Mouse (Mus musculus) neural tube, embryonic 15.5 days (tissue): ENCODE measurements around the gene B4galt5. TPM values are rescaled to one million over a fixed set of nuclear protein-coding genes. Genes with fewer than 3 reads are reported as not detected.
"Not testable (repeated sequence)": the region's sequence is repeated elsewhere in the genome, so short reads cannot be mapped to it uniquely, and the experiment has no call there.

Experiments
- ATAC-seq: fragments of 200-750 bp; cut with Nextera tagmentation; 2 replicates; pipeline ENCODE4 v1.8.0; 2017; ENCODE audit warnings: mild to moderate bottlenecking, moderate TSS enrichment, moderate library complexity; ENCODE audit not compliant: low FRiP score
- H3K27ac ChIP-seq: fragments of 300-500 bp; sonication (generic); replicated peaks from 2 replicates; pipeline ENCODE4 v1.5.1; 2015; ENCODE audit warnings: mild to moderate bottlenecking, inconsistent platforms
- H3K27me3 ChIP-seq: fragments of 300-500 bp; sonication (generic); replicated peaks from 2 replicates; pipeline ENCODE4 v1.6.1; 2015; ENCODE audit warnings: inconsistent platforms
- H3K36me3 ChIP-seq: fragments of 300-500 bp; sonication (generic); 2 replicates; pipeline ENCODE4 v1.6.1; 2015; ENCODE audit warnings: inconsistent platforms
- H3K4me1 ChIP-seq: fragments of 300-500 bp; sonication (generic); 2 replicates; pipeline ENCODE4 v1.6.1; 2015; ENCODE audit warnings: inconsistent platforms
- H3K4me2 ChIP-seq: fragments of 300-500 bp; sonication (generic); 2 replicates; pipeline ENCODE4 v1.6.1; 2015; ENCODE audit warnings: inconsistent platforms, mild to moderate bottlenecking, moderate library complexity
- H3K4me3 ChIP-seq: fragments of 300-500 bp; sonication (generic); replicated peaks from 2 replicates; pipeline ENCODE4 v1.5.1; 2015; ENCODE audit warnings: mild to moderate bottlenecking, inconsistent platforms
- H3K9ac ChIP-seq: fragments of 300-500 bp; sonication (generic); replicated peaks from 2 replicates; pipeline ENCODE4 v1.6.1; 2015; ENCODE audit warnings: mild to moderate bottlenecking, inconsistent platforms
- H3K9me3 ChIP-seq: fragments of 300-500 bp; sonication (generic); replicated peaks from 2 replicates; pipeline ENCODE4 v1.6.1; 2016; ENCODE audit warnings: inconsistent platforms
- WGBS: fragments of 180-500 bp; shearing (Covaris S2); methylation state at CpG from one replicate; pipeline ENCODE4 v1.1.7; 2015; ENCODE audit warnings: mixed read lengths; 5-methylcytosine and 5-hydroxymethylcytosine counted together
- polyA plus RNA-seq: library from polyadenylated mRNA; unstranded; fragments of >200 nt; fragmentation: Nextera tagmentation; extraction: Ambion mirVana; gene quantifications from 2 replicates; pipeline ENCODE4 v1.2.1, GENCODE M21; 2015

B4galt5 gene
- polyA plus RNA-seq: 19.9 and 28.4 TPM in 2 replicates

DNA sequence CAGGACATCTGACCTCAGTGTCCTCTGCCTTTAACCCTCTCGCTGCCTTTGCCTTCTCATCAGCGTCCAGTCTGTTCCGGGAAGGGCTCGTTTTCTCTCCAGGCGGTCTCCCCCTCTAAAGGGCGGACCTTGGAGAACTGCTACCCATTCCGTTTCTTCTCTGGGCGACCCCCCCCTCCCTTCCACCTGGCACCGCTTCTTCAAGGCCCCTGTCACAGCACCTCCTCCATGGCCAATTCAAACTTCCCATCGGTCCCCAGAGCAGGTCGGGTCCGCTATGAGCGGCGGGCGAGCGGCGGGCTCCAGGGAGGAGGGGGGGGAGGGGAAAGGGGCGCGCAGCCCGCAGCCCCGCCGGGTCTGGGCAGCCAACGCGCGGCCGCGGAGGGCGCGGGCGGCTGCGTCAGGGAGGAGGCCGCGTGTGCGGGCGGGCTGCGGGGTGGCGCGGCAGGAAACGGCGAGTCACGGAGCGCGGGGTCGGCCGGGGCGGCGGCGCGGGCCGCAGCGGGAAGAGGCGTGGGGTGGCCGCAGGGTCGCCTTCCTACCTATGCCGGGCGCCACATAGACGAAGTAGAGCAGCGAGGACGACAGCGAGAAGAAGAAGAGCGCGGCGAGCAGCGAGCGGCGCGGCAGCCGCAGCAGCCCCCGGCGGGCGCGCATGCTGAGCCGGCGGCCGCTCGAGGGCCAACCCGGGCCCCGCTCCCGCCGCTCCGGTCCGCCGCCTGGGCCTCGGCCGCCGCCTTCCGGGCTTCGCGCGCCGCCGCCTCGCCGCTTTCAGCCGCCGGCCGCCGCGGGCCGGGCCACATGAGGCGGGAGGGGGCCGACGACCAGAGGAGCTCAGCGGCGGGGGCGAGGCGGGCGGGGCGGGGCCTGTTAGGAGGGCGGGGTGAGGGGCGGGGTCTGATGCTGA lies at the start of gene B4galt5:
Gene B4galt5, minus strand, starts transcription at position 808 of the 907 bp plus-strand sequence.
- H3K4me1 ChIP-seq: peaks cover 41% of the 10 kb centered on the region
- ATAC-seq: peak; percentile 53
- 0% methylated on average over 75 of the region's 111 CpGs for WGBS
- peak within 1 kb of the TSS; percentile 78 for H3K4me2 ChIP-seq
- H3K4me3 ChIP-seq: peak within 1 kb of the TSS; percentile 84
- H3K9me3 ChIP-seq: no peaks in the 10 kb centered on the region
- H3K27ac ChIP-seq: peak within 1 kb of the TSS; percentile 91
- peak within 1 kb of the TSS; percentile 86 for H3K9ac ChIP-seq
- H3K27me3 ChIP-seq: 0 out of 2 replicates have a peak, but pooled peaks cover 8% of the 10 kb centered on the region
- H3K36me3 ChIP-seq: no peaks in the 10 kb centered on the region

DNA sequence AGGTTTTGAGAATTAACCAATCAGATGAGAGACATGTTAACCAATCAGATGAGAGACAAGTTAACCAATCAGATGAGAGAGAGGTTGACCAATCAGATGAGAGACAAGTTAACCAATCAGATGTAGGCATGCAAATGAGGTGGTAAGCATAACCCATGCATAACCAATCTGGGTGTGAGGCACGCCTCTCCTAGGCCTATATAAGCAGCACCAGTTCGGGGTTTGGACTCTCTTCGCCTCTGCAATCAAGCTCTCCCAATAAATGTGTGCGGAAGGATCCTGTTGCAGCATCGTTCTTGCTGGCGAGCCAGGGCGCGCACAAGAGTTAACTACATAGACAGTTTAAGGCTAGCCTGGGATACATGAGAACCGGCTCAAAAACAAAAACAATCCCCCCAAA lies 47.4 kb upstream of the B4galt5 start:
- not testable (repeated sequence) for H3K4me1 ChIP-seq, H3K9ac ChIP-seq, H3K36me3 ChIP-seq, H3K9me3 ChIP-seq, H3K4me3 ChIP-seq, H3K27me3 ChIP-seq, H3K4me2 ChIP-seq, H3K27ac ChIP-seq, ATAC-seq
- 98% methylated on average over 9 of the region's 9 CpGs for WGBS

DNA sequence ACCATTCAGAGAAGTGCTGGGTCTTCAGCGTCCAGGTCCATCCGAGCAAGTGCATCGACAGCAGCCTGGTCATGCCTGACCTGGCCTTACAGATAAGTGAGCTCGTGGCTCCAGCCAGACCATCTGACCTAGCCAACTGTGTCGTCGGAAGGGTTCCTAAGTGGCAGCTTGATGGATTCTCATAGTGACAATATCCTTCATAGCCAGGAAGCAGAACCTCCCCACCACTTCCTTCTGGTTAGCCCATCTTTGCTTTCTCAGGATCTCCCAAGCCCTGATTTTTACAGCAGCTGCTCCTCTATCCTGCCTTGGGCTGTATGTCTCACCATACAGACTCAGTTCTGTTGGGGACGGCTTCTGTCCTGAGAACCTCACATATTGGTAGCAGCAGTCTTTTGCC lies 45.4 kb upstream of the B4galt5 start:
- no peak for ATAC-seq
- Histone ChIP-seq H3K4me2 (no peak overlapping the region), H3K9ac (no peak overlapping the region), H3K9me3 (no peaks in the 10 kb centered on the region), H3K27me3 (no peaks in the 10 kb centered on the region), H3K36me3 (no peaks in the 10 kb centered on the region), H3K4me1 (no peaks in the 10 kb centered on the region), H3K4me3 (no peak overlapping the region), H3K27ac (no peak overlapping the region)
- 92% methylated on average over 7 of the region's 7 CpGs for WGBS

DNA sequence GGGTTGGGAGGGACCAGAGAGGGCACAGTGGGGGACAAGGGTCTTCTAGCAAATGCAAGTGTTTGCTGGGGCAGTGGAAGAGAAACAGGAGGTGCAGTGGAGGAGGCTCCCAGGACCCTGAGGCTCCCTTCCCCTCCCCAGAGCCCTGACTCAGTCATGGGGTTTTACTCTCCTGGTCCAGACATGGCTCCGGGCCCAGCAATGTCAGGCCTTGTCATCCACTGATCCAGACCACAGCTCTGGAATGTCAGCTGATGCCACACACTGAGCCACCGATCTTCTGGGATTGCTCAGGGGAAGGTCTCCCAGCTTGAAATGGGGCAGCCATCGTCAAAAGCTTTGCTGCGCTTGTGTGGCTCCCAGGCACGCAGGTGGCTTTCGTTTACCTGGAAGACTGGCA lies 38.0 kb upstream of the B4galt5 start:
- no peaks in the 10 kb centered on the region for H3K9me3 ChIP-seq
- H3K36me3 ChIP-seq: no peaks in the 10 kb centered on the region
- H3K4me2 ChIP-seq: no peak overlapping the region
- no peak overlapping the region for H3K27ac ChIP-seq
- ATAC-seq: no peak
- no peak overlapping the region for H3K4me3 ChIP-seq
- no peaks in the 10 kb centered on the region for H3K27me3 ChIP-seq
- no peaks in the 10 kb centered on the region for H3K4me1 ChIP-seq
- 85% methylated on average over 6 of the region's 6 CpGs for WGBS
- no peak overlapping the region for H3K9ac ChIP-seq

DNA sequence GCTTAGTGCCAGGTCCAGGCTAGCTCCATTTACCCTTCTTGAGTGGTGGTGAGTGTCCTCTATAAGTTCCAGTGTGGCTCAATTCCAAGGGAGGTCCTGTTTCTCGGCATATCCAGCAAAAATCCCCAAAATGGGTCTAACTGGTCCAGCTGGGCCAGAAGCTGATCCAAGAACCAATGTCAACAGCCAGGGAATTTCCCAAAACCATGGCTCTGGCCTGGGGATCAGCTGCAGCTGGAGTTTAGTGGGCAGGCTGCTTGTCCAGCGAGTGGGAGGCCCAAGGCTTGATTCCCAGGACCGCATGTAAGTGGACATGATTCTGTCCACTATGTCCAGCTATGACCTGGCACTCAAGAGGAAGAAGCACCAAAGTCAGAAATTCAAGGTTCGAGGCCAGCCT lies 37.5 kb upstream of the B4galt5 start:
- Histone ChIP-seq H3K9ac (no peak overlapping the region), H3K4me1 (no peaks in the 10 kb centered on the region), H3K27me3 (no peaks in the 10 kb centered on the region), H3K9me3 (no peaks in the 10 kb centered on the region), H3K36me3 (no peaks in the 10 kb centered on the region), H3K27ac (no peak overlapping the region), H3K4me3 (no peak overlapping the region), H3K4me2 (no peak overlapping the region)
- WGBS: 80% methylated on average over 4 of the region's 4 CpGs
- no peak for ATAC-seq

DNA sequence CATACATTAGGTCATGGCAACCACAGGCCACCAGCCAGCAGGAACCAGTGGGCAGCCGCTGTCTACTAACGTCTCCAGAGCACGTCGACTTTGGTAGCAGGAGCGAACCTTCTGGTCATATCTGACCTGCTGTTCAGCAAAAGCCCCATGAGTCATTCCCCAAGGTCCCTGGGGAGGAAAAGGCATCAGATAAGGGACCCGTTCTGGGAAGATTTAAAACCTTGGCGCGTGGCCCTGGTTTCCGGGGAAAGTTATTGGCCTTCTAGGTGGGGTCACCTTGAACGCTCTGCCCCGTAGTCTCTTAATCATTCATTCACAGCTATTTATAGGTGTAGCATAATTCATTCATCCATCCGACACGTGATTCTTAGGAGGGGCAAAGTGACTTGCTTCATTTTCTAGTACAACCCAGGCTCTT lies 34.7 kb upstream of the B4galt5 start:
- ATAC-seq: no peak
- Histone ChIP-seq H3K36me3 (no peaks in the 10 kb centered on the region), H3K9ac (no peak overlapping the region), H3K27me3 (0 out of 2 replicates have a peak, but pooled peaks cover under 1% of the 10 kb centered on the region), H3K4me1 (no peaks in the 10 kb centered on the region), H3K9me3 (no peaks in the 10 kb centered on the region), H3K4me2 (no peak overlapping the region), H3K4me3 (no peak overlapping the region), H3K27ac (no peak overlapping the region)
- 85% methylated on average over 13 of the region's 13 CpGs for WGBS

DNA sequence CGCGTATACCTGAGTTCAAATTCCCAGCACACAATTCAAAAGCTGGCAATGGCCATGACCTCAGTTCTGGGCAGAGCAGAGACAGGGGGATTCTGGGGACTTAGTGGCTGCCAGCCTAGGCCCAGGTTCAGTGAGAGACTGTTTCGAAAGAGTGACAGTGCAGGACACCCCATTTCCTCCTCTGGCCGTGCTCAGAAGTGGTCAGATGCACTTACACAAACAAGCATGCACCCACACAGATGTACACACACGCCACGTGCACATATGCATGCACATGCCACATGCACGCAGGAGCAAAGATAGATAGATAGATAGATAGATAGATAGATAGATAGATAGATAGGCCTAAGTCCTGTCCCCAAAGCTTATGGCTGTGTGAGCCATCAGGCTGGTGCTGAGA lies 33.4 kb upstream of the B4galt5 start:
- Histone ChIP-seq H3K9ac (no peak overlapping the region), H3K4me1 (no peaks in the 10 kb centered on the region), H3K36me3 (no peaks in the 10 kb centered on the region), H3K4me3 (no peak overlapping the region), H3K9me3 (no peaks in the 10 kb centered on the region), H3K4me2 (no peak overlapping the region), H3K27me3 (0 out of 2 replicates have a peak, but pooled peaks cover 2% of the 10 kb centered on the region), H3K27ac (no peak overlapping the region)
- no peak for ATAC-seq
- 93% methylated on average over 7 of the region's 7 CpGs for WGBS

DNA sequence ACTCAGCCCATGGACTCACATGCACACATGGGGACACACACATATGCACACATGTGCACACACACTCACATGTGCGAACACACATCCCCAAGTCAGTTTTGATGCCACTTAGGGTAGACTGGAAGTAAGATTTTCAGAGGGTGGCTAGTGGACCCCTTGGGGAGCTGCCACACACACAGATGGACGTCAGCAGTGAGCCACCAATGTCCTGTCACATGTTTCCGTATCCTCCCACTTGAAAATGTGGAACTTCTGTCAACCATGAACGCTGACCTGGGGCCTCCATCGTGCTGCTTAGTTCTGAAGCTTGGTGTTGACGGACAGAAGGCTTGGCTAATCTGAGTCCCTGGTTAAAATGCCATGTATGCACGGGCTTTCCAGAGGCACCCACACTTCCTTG lies 32.6 kb upstream of the B4galt5 start:
- H3K9me3 ChIP-seq: no peaks in the 10 kb centered on the region
- no peak for ATAC-seq

DNA sequence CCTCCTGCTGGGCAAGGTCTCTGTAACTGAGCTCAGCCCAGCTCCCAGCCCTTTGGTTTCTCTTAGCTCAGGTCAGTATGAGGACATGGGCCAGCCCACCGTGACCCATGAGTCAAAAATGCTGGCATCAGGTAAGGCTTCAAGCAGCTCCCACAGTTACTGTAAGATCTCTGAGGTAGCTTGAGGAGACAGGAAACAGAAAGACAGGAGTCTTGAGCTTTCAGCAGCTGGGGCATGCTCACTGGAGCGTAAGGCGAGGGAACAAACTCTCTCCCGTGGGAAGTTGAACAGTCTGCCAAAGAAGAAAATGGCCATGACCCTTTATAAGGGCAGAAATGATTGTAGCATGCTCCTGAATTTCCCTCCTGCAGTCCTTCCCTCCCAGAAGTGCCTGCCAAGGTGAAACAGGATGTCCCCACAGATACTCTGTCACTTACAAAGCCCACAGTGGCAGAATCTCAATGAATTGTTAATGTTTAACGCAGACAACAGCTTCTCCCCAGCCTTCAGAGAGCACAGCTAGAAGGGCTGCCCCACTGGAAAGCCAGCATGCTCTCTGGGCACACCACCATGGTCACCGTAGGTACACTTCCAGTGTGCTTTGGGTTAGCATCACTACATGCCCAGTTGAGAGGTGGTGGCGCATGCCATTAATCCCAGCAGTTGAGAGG lies 31.8 kb upstream of the B4galt5 start:
- no peak for ATAC-seq
- Histone ChIP-seq H3K4me1 (no peaks in the 10 kb centered on the region), H3K4me3 (no peak overlapping the region), H3K27ac (no peak overlapping the region), H3K9me3 (no peaks in the 10 kb centered on the region), H3K4me2 (no peak overlapping the region), H3K36me3 (no peaks in the 10 kb centered on the region), H3K9ac (no peak overlapping the region), H3K27me3 (0 out of 2 replicates have a peak, but pooled peaks cover 2% of the 10 kb centered on the region)
- WGBS: 47% methylated on average over 7 of the region's 7 CpGs

More for the DNA sequence above, 32.6 kb upstream of the B4galt5 start:
- H3K27me3 ChIP-seq: 0 out of 2 replicates have a peak, but pooled peaks cover 2% of the 10 kb centered on the region
- no peaks in the 10 kb centered on the region for H3K36me3 ChIP-seq
- no peak overlapping the region for H3K27ac ChIP-seq
- no peak overlapping the region for H3K4me3 ChIP-seq
- H3K4me2 ChIP-seq: no peak overlapping the region
- WGBS: 90% methylated on average over 7 of the region's 7 CpGs
- H3K4me1 ChIP-seq: no peaks in the 10 kb centered on the region
- H3K9ac ChIP-seq: no peak overlapping the region

DNA sequence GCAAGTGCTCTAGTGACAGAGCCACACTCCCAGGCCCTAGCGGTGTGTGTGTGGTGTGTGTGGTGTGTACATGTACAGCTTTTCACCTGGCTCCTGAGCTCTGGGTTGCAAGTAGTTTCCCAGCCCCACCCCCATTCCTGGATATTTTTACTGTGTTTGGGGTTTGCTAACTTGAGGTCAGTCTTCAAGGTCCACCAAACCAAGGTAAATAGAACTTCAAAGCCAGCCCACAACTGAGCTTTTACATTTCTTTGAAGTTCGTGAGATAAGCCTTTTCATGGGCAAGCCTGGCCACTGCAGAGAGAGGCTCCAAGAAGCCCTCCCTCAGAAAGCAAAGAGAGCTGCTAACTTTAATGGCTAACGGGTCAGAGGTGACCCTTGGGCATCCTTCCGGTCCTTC lies 30.0 kb upstream of the B4galt5 start:
- no peak overlapping the region for H3K9ac ChIP-seq
- no peak for ATAC-seq
- 31% methylated on average over 4 of the region's 4 CpGs for WGBS
- no peaks in the 10 kb centered on the region for H3K4me1 ChIP-seq
- no peak overlapping the region for H3K27ac ChIP-seq
- no peaks in the 10 kb centered on the region for H3K9me3 ChIP-seq
- H3K4me2 ChIP-seq: no peak overlapping the region
- H3K36me3 ChIP-seq: no peaks in the 10 kb centered on the region
- H3K27me3 ChIP-seq: 0 out of 2 replicates have a peak, but pooled peaks cover 2% of the 10 kb centered on the region
- no peak overlapping the region for H3K4me3 ChIP-seq

DNA sequence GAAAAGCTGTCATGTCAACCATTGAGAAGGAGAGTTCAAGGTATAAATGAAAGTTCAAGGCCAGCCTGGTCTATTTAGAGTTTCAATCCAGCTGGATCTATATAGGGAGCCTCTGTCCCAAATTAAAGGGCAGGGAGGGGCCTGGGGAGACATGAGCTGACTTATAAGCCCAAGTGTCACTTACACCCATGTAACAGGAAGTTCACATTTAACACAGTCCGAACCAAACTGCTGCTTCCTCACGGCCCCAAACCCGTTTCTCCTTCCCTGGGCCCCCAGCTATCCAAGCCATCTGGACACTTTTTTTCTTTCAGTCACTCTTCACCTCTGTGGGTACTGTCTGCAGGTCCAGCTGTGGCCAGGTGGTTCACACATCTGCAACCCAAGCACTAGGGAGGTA lies 28.7 kb upstream of the B4galt5 start:
- Histone ChIP-seq H3K4me3 (no peak overlapping the region), H3K27ac (no peak overlapping the region), H3K9ac (no peak overlapping the region), H3K36me3 (no peaks in the 10 kb centered on the region), H3K4me1 (no peaks in the 10 kb centered on the region), H3K4me2 (no peak overlapping the region), H3K9me3 (no peaks in the 10 kb centered on the region), H3K27me3 (0 out of 2 replicates have a peak, but pooled peaks cover 2% of the 10 kb centered on the region)
- WGBS: 74% methylated on average over 3 of the region's 3 CpGs
- ATAC-seq: no peak

DNA sequence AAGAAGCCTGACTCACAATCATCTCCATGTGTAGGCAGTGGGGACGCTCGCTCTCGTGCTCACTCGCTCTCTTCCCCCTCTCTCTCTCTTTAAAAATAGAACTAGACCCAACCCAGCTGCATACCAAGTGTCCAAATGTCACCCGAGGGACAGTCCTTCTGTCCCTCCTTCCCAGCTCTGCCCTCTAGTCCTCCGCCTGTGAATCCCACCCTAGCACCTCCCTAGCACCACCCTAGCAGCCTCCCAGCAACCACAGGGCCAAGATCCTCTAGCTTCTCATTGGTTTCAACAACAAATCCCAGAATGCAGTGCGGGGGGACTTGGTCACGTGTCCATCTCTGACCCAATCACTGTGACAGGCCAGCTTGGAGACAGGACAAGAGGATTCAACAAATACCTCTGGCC lies 27.2 kb upstream of the B4galt5 start:
- WGBS: 72% methylated on average over 8 of the region's 8 CpGs
- H3K9ac ChIP-seq: no peak overlapping the region

More for the DNA sequence above, 27.2 kb upstream of the B4galt5 start:
- ATAC-seq: no peak
- 0 out of 2 replicates have a peak, but pooled peaks cover 2% of the 10 kb centered on the region for H3K27me3 ChIP-seq
- no peaks in the 10 kb centered on the region for H3K9me3 ChIP-seq
- H3K27ac ChIP-seq: no peak overlapping the region
- no peak overlapping the region for H3K4me3 ChIP-seq
- H3K36me3 ChIP-seq: no peaks in the 10 kb centered on the region
- no peak overlapping the region for H3K4me2 ChIP-seq
- no peaks in the 10 kb centered on the region for H3K4me1 ChIP-seq
